Mouse (Mus musculus): ENCODE results near the gene Bglap3. TPM values are rescaled to one million over a fixed set of nuclear protein-coding genes. Genes with fewer than 3 reads are reported as not detected.

The Bglap3 gene
- polyA plus RNA-seq, 1 experiment from 2014 or later: 0.24 TPM

Other genes starting within 250 kb of the Bglap3 start
- gene Mef2d, start 230.4 kb downstream of the Bglap3 start, polyA plus RNA-seq (2016; fragmentation: Nextera tagmentation; extraction: Ambion mirVana): 9.4 and 11.1 TPM in 2 replicates
- gene Rhbg, start 118.0 kb downstream of the Bglap3 start, polyA plus RNA-seq (2016; fragmentation: Nextera tagmentation; extraction: Ambion mirVana): 0.37 and 0.38 TPM in 2 replicates
- gene Gm38392, start 85.5 kb downstream of the Bglap3 start, polyA plus RNA-seq (2016; fragmentation: Nextera tagmentation; extraction: Ambion mirVana): 0.14 TPM in 1 of 2 replicates, not detected in the other
- gene Tsacc, start 75.7 kb downstream of the Bglap3 start, polyA plus RNA-seq (2016; fragmentation: Nextera tagmentation; extraction: Ambion mirVana): 14.3 TPM in 2 replicates
- 874 and 908 TPM in 2 replicates for gene Cct3, start 75.6 kb downstream of the Bglap3 start, polyA plus RNA-seq (2016; fragmentation: Nextera tagmentation; extraction: Ambion mirVana)
- 114 and 124 TPM in 2 replicates for gene Glmp, start 47.7 kb downstream of the Bglap3 start, polyA plus RNA-seq (2016; fragmentation: Nextera tagmentation; extraction: Ambion mirVana)
- gene Tmem79, start 36.6 kb downstream of the Bglap3 start, polyA plus RNA-seq (2016; fragmentation: Nextera tagmentation; extraction: Ambion mirVana): 2.7 and 3.3 TPM in 2 replicates
- gene Smg5, start 36.5 kb downstream of the Bglap3 start, polyA plus RNA-seq (2016; fragmentation: Nextera tagmentation; extraction: Ambion mirVana): 81.7 and 85.6 TPM in 2 replicates
- gene Paqr6, start 8.2 kb downstream of the Bglap3 start, polyA plus RNA-seq (2016; fragmentation: Nextera tagmentation; extraction: Ambion mirVana): 1.1 and 1.2 TPM in 2 replicates
- gene Bglap2, start 6.0 kb upstream of the Bglap3 start, polyA plus RNA-seq (2016; fragmentation: Nextera tagmentation; extraction: Ambion mirVana): not detected in 2 replicates
- gene Bglap, start 11.7 kb upstream of the Bglap3 start, polyA plus RNA-seq (2016; fragmentation: Nextera tagmentation; extraction: Ambion mirVana): 0.84 TPM in 1 of 2 replicates, not detected in the other
- gene Pmf1, start 37.6 kb upstream of the Bglap3 start, polyA plus RNA-seq (2016; fragmentation: Nextera tagmentation; extraction: Ambion mirVana): 177 and 181 TPM in 2 replicates
- 17.9 and 20.0 TPM in 2 replicates for gene Slc25a44, start 52.4 kb upstream of the Bglap3 start, polyA plus RNA-seq (2016; fragmentation: Nextera tagmentation; extraction: Ambion mirVana)
- gene Sema4a, start 88.4 kb upstream of the Bglap3 start, polyA plus RNA-seq (2016; fragmentation: Nextera tagmentation; extraction: Ambion mirVana): 5.9 and 6.7 TPM in 2 replicates
- gene Lmna, start 137.2 kb upstream of the Bglap3 start, polyA plus RNA-seq (2016; fragmentation: Nextera tagmentation; extraction: Ambion mirVana): 11.6 and 11.8 TPM in 2 replicates
- 27.4 and 28.6 TPM in 2 replicates for gene Mex3a, start 159.7 kb upstream of the Bglap3 start, polyA plus RNA-seq (2016; fragmentation: Nextera tagmentation; extraction: Ambion mirVana)
- gene Rab25, start 175.6 kb upstream of the Bglap3 start, polyA plus RNA-seq (2016; fragmentation: Nextera tagmentation; extraction: Ambion mirVana): 2.8 and 4.0 TPM in 2 replicates
- gene Lamtor2, start 180.3 kb upstream of the Bglap3 start, polyA plus RNA-seq (2016; fragmentation: Nextera tagmentation; extraction: Ambion mirVana): 172 and 174 TPM in 2 replicates
- 73.4 and 77.4 TPM in 2 replicates for gene Ubqln4, start 181.0 kb upstream of the Bglap3 start, polyA plus RNA-seq (2016; fragmentation: Nextera tagmentation; extraction: Ambion mirVana)
- 174 and 188 TPM in 2 replicates for gene Ssr2, start 203.1 kb upstream of the Bglap3 start, polyA plus RNA-seq (2016; fragmentation: Nextera tagmentation; extraction: Ambion mirVana)
- gene Arhgef2, start 233.2 kb upstream of the Bglap3 start, polyA plus RNA-seq (2016; fragmentation: Nextera tagmentation; extraction: Ambion mirVana): 79.3 and 92.6 TPM in 2 replicates